Mouse (Mus musculus) testis, adult 2 months (tissue): Measurements from ENCODE around the gene Grik5.

ENCODE experiments used
- CTCF ChIP-seq: fragments of 200-500 bp; IDR thresholded peaks from 2 replicates; pipeline ENCODE4 v1.5.1; 2012; ENCODE audit warnings: low read depth, mild to moderate bottlenecking, inconsistent platforms, low read length, moderate library complexity; ENCODE audit not compliant: control insufficient read depth, insufficient read depth, insufficient replicate concordance
- POLR2A ChIP-seq: fragments of 200-500 bp; IDR thresholded peaks from 2 replicates; pipeline ENCODE4 v1.6.1; 2012; ENCODE audit warnings: low read depth, mild to moderate bottlenecking, inconsistent platforms, low read length, moderate library complexity; ENCODE audit not compliant: control insufficient read depth

GRCm38 (mm10) chr7:25041921-25042320 lies 30.2 kb downstream of the Grik5 start:
- TF ChIP-seq CTCF (no peak), POLR2A (no peak)
